Mouse (Mus musculus): Measurements from ENCODE around the gene Ear6. TPM values are rescaled to one million over a fixed set of nuclear protein-coding genes. Genes with fewer than 3 reads are reported as not detected.
"Not testable (repeated sequence)": the region's sequence is repeated elsewhere in the genome, so short reads cannot be mapped to it uniquely, and the experiment has no call there.

Gene Ear6
- not detected for total RNA-seq (2021)

GRCm38 (mm10) chr14:51853399-51853798 is at the start of gene Ear6:
Ear6 (plus strand) TSS chr14:51853699.
- DNase-seq (ENCODE audit: extremely low spot score in 1 of 2, low spot score in 2 of 2): no peak
- intact Hi-C loops (cut with DNase I): no loop called here

DNA sequence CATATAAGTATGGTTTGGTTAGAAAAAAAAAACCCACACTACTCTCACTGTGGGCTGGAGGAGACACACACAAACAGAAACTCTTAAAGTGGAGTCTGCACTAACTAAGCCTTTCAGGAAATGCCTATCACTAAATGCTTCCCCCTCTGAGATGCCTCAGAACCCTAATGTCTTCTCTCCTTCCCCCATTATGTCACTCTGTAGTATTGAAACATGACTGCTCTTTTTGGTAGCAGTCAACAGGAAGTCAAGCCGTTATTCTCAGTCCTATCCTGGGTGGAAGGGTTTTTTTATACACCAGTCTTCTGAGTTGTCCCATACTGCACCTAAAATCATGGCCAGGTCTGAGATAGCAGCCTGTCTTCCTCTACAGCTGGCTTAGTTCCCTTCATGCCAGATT is 26.9 kb upstream of the Ear6 start:
- intact Hi-C loops (cut with DNase I): no loop called here
- no peak for DNase-seq (ENCODE audit: extremely low spot score in 1 of 2, low spot score in 2 of 2)

- DNase-seq (ENCODE audit: extremely low spot score in 1 of 2, low spot score in 2 of 2): peak; percentile 17 to 20
- intact Hi-C loops (cut with DNase I): not testable (repeated sequence)
These were observed 25.7 kb upstream of the Ear6 start for GRCm38 (mm10) chr14:51827842-51828241.

GRCm38 (mm10) chr14:51829188-51829587 is 24.3 kb upstream of the Ear6 start:
- no peak for DNase-seq (ENCODE audit: extremely low spot score in 1 of 2, low spot score in 2 of 2)
- intact Hi-C loops (cut with DNase I): no loop called here

- DNase-seq (ENCODE audit: extremely low spot score in 1 of 2, low spot score in 2 of 2); intact Hi-C loops (cut with DNase I): not testable (repeated sequence)
These were observed 15.0 kb upstream of the Ear6 start for GRCm38 (mm10) chr14:51838480-51838879.

DNA sequence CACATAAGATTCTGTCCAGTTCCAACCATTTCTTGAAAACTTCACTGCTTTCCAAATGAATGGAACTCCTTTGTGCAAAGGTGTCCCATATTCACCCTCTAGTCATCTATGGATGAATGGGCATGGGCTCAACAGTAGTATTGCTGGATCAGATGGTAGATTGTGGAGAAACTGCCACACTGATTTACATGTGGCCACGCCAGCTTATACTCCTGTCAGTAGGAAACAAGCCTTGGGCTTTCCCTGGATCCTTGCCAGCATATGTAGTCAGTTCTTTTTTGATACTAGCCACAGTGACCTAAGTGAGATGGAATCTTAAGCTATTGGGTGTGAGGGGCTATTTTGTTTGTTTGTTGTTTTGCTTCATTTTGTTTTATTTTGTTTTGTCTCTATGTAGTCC is 11.2 kb upstream of the Ear6 start:
- no peak for DNase-seq (ENCODE audit: extremely low spot score in 1 of 2, low spot score in 2 of 2)
- intact Hi-C loops (cut with DNase I): loop anchor here (10.0 kb wide), 1 partner anchor 57 kb away; no protein-coding TSS in a partner anchor

DNA sequence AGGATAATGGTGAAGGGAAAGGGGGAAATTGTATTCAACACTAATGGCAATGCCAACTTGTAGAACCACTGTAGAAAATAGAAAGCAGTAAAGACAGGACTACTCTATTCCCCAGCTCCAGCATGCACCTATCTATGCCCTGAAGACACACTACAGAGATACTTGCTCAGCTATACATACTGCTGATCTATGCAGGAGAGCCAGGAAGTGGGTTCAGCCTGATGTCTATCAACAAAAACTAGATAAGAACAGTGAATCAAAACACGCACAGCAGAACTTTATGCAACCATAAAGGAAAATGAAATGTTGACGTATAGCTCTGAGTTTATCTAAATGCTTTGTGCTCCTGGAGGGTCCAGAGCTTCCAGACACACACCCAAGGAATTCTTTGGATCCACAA is 10.7 kb upstream of the Ear6 start:
- intact Hi-C loops (cut with DNase I): loop anchor here (10.0 kb wide), 1 partner anchor 58 kb away; no protein-coding TSS in a partner anchor
- DNase-seq (ENCODE audit: extremely low spot score in 1 of 2, low spot score in 2 of 2): no peak

DNA sequence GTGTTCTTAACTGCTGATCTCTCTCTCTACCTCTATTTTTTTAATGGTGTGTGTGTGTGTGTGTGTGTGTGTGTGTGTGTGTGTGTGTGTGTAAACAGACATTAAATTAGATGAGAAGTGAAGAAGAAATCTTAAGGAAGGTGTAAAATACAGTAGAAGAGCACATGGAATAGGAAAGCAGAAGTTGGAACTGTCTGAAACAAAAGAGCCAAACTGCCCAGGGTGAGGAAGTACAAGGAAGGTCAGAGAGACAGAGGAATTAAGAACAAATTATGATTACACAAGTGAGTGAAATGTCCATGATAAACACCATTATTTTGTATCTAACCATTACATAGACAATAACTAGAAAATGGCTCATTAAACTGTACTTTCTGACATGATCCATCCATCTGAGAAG is 9.6 kb upstream of the Ear6 start:
- DNase-seq (ENCODE audit: extremely low spot score in 1 of 2, low spot score in 2 of 2): no peak
- intact Hi-C loops (cut with DNase I): loop anchor here (10.0 kb wide), 1 partner anchor 59 kb away; no protein-coding TSS in a partner anchor

DNA sequence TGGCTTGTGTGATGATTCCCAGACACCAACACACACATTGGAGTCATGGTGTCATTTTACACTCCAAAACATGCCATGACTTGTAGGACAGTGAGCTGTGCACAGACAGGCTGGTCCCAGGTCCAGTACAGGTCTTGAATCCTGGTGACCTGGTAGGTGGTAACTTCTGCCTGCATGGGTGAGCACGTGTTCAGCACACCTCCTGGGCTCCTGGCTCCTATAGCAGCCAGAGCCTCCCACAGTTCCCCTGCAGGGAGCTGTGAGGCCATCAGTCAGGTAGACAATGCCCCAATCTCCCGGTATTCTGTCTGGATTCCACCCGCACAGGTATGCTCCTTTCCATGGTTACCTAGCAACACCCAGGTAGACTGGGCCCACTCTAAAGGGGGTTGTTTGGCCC is 6.9 kb upstream of the Ear6 start:
- intact Hi-C loops (cut with DNase I): loop anchor here (10.0 kb wide), 1 partner anchor 62 kb away; no protein-coding TSS in a partner anchor
- DNase-seq (ENCODE audit: extremely low spot score in 1 of 2, low spot score in 2 of 2): no peak

DNA sequence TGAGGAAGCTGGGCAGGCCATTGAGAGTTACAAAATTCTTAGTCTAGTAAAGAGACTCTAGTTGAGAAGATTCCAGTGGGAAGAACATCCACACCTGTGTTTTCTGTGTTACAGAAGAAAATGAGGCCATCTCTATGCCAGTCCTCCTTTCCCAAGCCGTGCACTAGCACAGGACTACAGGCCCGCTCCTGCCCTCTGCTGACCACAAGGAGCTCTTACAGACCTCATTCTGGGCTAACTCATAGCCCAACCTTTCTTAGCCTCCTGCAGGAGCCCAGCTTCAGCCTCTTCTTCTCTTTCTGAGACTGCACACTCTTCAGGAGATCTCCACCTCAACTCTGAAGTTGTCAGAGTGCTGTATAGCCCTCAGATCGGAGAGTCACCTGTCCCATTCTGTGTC is 2.5 kb upstream of the Ear6 start:
- not testable (repeated sequence) for DNase-seq (ENCODE audit: extremely low spot score in 1 of 2, low spot score in 2 of 2)

DNA sequence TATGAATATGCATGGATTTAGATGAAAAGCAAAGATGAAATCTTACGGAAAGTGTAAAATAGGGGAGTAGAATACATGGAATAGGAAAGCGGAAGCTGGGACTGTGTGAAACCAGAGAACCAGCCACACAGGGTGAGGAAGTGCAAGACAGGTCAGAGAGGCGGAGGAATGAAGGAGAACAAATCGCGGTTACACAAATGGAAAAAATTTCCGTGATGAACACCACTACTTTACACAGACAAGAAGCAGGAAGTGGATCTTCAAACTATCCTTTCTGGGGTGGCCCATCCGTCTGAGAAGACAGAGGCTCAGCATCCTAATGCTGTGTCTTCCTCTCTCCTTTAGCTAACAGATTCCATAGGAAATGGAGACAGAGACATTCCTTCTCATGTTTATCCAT is 1.8 kb downstream of the Ear6 start:
- intact Hi-C loops (cut with DNase I): not testable (repeated sequence)

More for the DNA sequence above, 2.5 kb upstream of the Ear6 start:
- intact Hi-C loops (cut with DNase I): not testable (repeated sequence)

GRCm38 (mm10) chr14:51863603-51864002 is 10.1 kb downstream of the Ear6 start:
- intact Hi-C loops (cut with DNase I); DNase-seq (ENCODE audit: extremely low spot score in 1 of 2, low spot score in 2 of 2): not testable (repeated sequence)

More for the DNA sequence above, 1.8 kb downstream of the Ear6 start:
- DNase-seq (ENCODE audit: extremely low spot score in 1 of 2, low spot score in 2 of 2): not testable (repeated sequence)

DNA sequence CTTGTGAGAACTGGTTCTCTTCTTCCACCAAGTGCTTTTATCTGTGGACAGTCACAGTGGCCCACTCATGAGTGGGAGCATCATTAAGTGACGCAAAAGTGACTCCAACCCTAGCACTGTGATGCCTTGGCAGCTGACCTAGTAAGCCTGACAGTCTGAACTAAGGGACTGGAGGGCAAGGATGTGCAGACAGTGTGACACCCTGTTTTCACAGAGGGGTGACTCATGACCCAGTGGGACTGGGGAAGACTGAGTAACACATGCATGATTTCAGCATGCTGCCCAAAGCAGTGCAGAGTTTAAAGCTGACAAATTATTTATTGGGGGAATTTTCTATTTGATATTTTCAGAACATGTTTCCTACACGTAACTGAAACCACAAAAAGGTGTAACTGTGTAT is 17.3 kb downstream of the Ear6 start:
- no peak for DNase-seq (ENCODE audit: extremely low spot score in 1 of 2, low spot score in 2 of 2)

GRCm38 (mm10) chr14:51871741-51872140 is 18.2 kb downstream of the Ear6 start:
- DNase-seq (ENCODE audit: extremely low spot score in 1 of 2, low spot score in 2 of 2): no peak
- intact Hi-C loops (cut with DNase I): no loop called here

More for the DNA sequence above, 17.3 kb downstream of the Ear6 start:
- intact Hi-C loops (cut with DNase I): no loop called here

GRCm38 (mm10) chr14:51877517-51877916 is 24.0 kb downstream of the Ear6 start:
- DNase-seq (ENCODE audit: extremely low spot score in 1 of 2, low spot score in 2 of 2): no peak
- intact Hi-C loops (cut with DNase I): no loop called here

GRCm38 (mm10) chr14:51883527-51884030 is 30.1 kb downstream of the Ear6 start:
- intact Hi-C loops (cut with DNase I): loop anchor here (5.0 kb wide), 2 partner anchors 119 to 139 kb away; partner anchors contain the start of gene Zfp219

GRCm38 (mm10) chr14:51884031-51884544 is 30.6 kb downstream of the Ear6 start:
- intact Hi-C loops (cut with DNase I): loop anchor here (5.0 kb wide), 2 partner anchors 118 to 138 kb away; partner anchors contain the start of gene Zfp219
- DNase-seq (ENCODE audit: extremely low spot score in 1 of 2, low spot score in 2 of 2): no peak

More at GRCm38 (mm10) chr14:51883527-51884030, 30.1 kb downstream of the Ear6 start:
- peak; percentile 56 to 79 for DNase-seq (ENCODE audit: extremely low spot score in 1 of 2, low spot score in 2 of 2)

- intact Hi-C loops (cut with DNase I): loop anchor here (5.0 kb wide), 2 partner anchors 118 to 138 kb away; partner anchors contain the start of gene Zfp219
- peak; percentile 94 to 96 for DNase-seq (ENCODE audit: extremely low spot score in 1 of 2, low spot score in 2 of 2)
These were observed 31.3 kb downstream of the Ear6 start, which contains the start of gene Mettl17 for GRCm38 (mm10) chr14:51884598-51885331. Mettl17 (plus strand) TSS chr14:51884842.

GRCm38 (mm10) chr14:51886051-51886450 is 32.6 kb downstream of the Ear6 start:
- intact Hi-C loops (cut with DNase I): no loop called here
- DNase-seq (ENCODE audit: extremely low spot score in 1 of 2, low spot score in 2 of 2): no peak

GRCm38 (mm10) chr14:51889833-51890232 is 36.3 kb downstream of the Ear6 start:
- no peak for DNase-seq (ENCODE audit: extremely low spot score in 1 of 2, low spot score in 2 of 2)
- intact Hi-C loops (cut with DNase I): no loop called here
